Mouse (Mus musculus) inflammation-experienced regulatory T-cells, adult 16 weeks (primary cell): ENCODE results near the gene Fam24a. TPM values are rescaled to one million over a fixed set of nuclear protein-coding genes. Genes with fewer than 3 reads are reported as not detected.

Experiments
- polyA plus RNA-seq: library from polyadenylated mRNA; unstranded; fragments of 100-300 nt; shearing (Covaris generic); gene quantifications from one replicate; pipeline ENCODE4 v1.2.1, GENCODE M21; 2017

Gene Fam24a
- polyA plus RNA-seq, result not detected

GRCm38 (mm10) chr7:131333564-131333963 lies at the start of gene Fam24a:
Gene Fam24a, plus strand, starts transcription at chr7:131333864.

GRCm38 (mm10) chr7:131322192-131322591 lies 11.5 kb upstream of the Fam24a start, which contains the start of gene Cuzd1:
Gene Cuzd1, minus strand, starts transcription at chr7:131322292.

GRCm38 (mm10) chr7:131329416-131329815 lies 4.2 kb upstream of the Fam24a start, which contains the start of gene Fam24b:
Gene Fam24b, minus strand, starts transcription at chr7:131329516.

GRCm38 (mm10) chr7:131362615-131363300 lies 29.1 kb downstream of the Fam24a start, which contains the start of gene 2310057M21Rik:
Gene 2310057M21Rik, minus strand, starts transcription at chr7:131362759.

DNA sequence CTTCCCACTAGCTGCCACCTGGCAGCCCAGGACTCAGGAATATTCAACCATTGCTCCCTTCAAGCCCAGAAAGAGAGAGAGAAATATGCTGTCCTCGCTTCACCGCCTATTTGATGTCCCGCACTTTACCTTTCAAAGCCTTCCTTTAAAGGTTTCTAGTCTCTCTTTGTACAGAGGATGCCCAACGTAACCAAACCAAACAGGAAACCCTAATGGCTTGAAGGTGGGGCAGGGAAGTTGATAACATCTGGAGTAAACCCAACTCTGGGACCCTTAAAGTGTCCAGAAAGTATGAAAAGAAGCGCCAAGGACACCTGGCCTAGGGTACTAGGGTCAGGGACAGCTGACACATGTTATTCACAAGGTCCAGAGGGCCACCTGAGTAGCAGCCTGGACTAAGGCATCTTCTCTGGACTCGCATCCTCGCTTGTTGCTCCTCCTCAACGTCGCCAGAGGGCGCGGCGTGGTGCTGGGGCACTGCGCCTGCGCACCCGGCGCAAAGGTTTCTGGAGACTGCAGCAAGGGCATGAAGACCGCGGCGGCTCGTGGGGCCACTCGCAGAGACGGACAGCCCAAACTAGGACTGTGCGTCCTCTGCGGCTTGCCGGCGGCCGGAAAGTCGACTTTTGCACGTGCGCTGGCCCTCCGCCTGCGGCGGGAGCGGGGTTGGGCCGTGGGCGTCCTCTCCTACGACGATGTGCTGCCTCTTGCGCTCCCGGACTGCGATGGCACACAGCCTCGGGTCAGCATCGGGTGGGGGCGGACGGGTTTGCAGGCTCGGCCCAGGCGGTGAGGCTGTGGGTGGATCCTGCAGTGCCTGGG lies 37.2 kb downstream of the Fam24a start, which contains the start of gene Pstk:
Gene Pstk, plus strand, starts transcription at position 494 of the 822 bp plus-strand sequence.

Other genes starting within 250 kb of the Fam24a start
- not detected for gene 4933402N03Rik, start 187.6 kb upstream of the Fam24a start, polyA plus RNA-seq
- not detected for gene 5430419D17Rik, start 159.5 kb upstream of the Fam24a start, polyA plus RNA-seq
- gene Cuzd1, start 11.6 kb upstream of the Fam24a start, polyA plus RNA-seq, result not detected
- gene Fam24b, start 4.3 kb upstream of the Fam24a start, polyA plus RNA-seq, result not detected
- 28.3 TPM for gene 2310057M21Rik, start 28.9 kb downstream of the Fam24a start, polyA plus RNA-seq
- 53.2 TPM for gene Pstk, start 37.3 kb downstream of the Fam24a start, polyA plus RNA-seq
- 29.9 TPM for gene Ikzf5, start 76.7 kb downstream of the Fam24a start, polyA plus RNA-seq
- 80.8 TPM for gene Acadsb, start 76.7 kb downstream of the Fam24a start, polyA plus RNA-seq
- not detected for gene Hmx3, start 209.0 kb downstream of the Fam24a start, polyA plus RNA-seq
- gene Hmx2, start 214.9 kb downstream of the Fam24a start, polyA plus RNA-seq, result not detected
- 179 TPM for gene Bub3, start 226.4 kb downstream of the Fam24a start, polyA plus RNA-seq